Mouse (Mus musculus) forelimb bud, embryonic 11.5 days (tissue): ENCODE results near the gene Camp.
"Not testable (repeated sequence)": the region's sequence is repeated elsewhere in the genome, so short reads cannot be mapped to it uniquely, and the experiment has no call there.

Experiments
- DNase-seq: peaks from one replicate; pipeline ENCODE4 v3.0.0-alpha.2; 2012; ENCODE audit warnings: low read depth, low spot score

Gene Camp

DNA sequence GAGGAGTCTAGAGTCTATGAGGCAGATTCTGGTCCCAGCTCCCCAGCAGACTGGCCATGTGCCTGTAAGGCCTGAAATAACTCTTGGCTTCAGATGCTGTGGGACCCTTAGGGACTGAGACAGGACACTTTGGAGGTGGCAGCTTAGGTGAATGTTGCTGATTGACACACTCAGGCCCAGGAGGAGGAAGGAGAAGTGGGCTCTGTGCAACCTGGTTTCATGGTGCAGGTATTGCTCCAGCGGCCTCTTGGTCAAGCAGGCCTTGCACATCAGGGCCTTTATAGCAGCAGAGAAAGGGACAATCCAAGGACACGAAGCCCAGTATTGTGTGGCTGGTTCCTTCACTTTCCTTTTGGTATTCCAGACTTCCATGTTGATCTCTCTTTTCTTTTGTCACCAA, 4.9 kb upstream of the Camp start:
- no peak for DNase-seq

DNA sequence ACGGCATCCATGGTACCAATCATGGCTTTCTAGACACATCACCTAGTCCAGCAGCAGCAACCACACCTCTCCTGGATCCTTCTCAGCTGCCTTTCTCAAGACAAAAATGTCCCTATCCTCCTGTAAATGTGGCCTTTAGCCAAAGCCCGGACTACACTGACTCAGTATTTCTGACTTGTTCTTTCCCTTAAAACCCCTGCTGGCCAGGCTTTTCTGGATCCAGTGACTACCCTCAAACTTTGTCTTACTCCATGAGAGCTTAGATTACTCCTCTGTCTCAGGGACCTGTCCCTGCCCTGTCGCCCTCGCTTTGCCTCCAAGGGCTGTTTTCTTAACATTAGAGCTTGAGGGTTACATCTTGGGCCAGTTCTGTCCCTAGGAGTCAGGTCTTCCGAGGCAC, 682 bp upstream of the Camp start:
- DNase-seq: no peak

DNA sequence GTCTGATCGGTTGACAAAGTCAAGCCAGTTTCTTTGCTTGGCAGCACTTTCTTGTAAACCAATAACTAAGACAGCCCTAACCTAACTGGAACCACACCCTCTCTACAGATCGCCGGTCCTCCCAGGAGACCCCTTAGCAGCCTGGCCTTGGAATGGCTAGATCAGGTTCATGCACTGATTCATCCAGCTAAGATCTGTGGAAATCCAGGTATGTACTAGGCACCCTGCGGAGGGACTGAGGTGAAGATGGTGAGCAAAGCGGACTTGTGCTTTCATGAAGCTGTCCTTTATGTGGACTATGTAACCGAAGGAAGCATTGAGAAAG, 16.4 kb downstream of the Camp start:
- DNase-seq: no peak

DNA sequence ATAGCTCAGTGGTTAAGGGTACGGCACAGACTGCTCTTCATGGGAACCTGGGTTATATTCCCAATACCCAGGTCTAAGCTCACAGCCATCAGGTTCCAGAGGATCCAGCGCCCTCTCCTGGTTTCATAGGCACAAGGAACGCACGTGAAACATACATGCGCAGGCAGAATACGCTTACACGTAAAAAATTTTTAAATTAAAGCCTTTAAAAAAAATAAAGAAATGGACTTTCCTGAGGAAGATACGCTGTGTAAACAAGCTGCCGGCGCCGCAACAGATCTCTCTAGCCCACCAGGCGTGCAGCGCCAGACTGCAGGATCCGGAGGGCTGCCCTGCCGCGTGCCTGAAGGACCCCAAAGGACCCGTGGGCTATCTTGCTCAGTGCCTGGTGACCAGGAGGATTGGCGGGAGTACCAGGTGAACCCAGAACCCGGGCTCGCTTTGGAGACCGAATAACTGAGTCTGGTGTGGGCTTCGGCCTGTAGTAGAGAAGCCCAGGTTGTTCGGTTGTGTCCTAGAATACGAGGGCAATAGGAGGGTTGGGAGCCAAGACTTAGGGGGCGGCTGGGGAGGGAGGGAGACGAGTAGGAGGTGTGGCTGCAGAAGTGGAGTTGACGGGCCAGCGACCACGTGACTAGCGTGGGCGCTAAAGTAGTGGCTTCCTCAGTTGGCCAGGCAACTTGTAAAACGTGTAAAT, 16.9 kb downstream of the Camp start, which contains the start of gene Nme6:
TSS of gene Nme6 (plus strand) at position 359 of the 697 bp plus-strand sequence.
- DNase-seq: peak; percentile 90

DNA sequence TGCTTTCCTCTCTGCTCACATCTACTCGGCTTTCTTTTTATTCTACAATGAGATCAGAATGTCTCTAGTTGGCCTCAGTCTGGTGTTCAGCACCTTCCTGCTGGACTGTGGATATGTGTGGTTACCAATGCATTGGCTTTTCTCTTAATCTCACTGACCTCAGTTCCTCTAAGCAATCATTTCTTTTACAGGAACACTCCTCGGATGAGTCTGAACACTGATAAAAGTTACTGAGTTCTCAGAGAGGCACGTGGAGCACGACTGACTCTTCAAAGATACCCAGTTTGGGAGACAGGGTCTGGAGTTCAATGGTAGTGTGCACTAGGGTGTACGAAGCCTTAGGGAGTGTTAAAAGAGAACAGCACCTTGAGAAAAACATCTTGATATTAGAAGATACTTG, 23.2 kb downstream of the Camp start:
- no peak for DNase-seq

DNA sequence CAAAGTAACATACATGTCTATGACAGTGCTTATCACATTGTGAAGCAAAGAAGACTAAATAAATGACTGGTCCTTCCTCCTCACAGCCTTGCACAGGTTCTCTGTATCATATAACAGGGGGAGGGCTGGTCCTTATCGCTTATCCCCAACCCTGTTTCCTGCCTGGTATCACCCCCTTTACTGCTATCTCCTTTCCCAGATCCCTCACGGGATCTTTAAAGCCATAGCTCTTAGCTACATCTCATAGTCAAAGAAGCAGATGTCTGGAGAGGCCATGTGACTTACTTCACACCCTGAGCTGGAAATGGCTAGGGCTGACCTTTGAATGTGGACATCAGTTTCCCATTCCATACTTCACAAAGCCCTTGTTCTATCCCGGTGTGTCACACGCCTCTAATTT, 23.7 kb downstream of the Camp start:
- DNase-seq: no peak

DNA sequence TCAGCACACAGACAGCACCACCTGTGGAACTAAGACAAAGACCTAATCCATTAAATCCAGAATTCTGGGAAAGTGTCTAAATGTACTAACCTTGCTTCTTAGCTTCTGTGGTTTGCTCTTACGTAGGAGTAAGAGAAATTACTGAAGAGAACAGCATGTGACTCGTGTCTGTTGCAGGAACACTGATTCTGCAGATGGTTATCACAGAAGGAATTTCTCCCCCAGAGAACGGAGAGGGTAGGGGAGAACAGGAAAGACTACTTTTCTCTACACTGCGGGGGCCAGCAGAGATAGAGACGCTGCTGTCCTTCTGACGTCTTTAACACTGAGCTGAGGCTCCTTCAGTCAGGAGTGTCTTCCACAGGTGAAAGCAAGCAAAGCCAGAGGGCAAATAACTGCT, 33.1 kb downstream of the Camp start:
- no peak for DNase-seq

DNA sequence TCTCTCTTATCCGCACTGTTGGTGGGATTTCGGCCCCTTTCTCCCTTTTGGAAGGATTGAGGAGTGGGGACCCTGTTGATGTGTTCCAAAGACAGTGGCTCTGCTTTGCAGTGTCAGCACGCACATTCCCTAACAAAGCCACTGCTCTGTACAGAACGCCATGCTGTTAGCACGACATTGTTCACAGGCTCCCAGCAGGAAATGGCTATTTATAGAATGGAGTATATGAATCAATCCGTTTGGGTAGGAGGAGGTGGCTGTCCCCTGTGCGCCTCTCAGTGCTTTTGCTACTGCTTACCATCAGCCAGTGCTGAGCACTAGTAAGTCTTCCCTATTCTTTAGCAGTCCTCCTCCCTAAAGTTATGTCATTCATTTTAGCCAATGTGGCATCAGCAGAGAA, 36.0 kb downstream of the Camp start:
- no peak for DNase-seq

DNA sequence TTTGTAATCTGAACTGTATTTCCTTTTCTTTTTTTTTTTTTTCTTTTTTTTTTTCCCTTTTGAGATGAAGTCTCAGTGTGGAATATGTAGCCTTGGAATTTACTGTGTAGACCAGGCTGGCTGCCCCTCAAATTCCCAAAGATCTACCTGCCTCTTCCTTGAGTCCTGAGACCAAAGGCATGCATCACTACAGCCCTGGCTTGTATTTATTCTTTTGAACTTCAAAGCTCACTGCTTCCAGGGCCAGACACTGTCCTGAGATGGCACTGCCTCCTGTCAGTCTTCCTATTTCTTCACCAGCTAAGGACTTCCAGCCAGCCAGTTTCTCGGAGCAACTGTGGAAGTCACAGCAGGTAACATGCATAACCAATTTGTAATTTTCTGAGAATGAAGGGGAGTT, 37.4 kb downstream of the Camp start, which contains the start of gene Spink8:
TSS of gene Spink8 (plus strand) at position 301 of the 400 bp plus-strand sequence.
- no peak for DNase-seq

DNA sequence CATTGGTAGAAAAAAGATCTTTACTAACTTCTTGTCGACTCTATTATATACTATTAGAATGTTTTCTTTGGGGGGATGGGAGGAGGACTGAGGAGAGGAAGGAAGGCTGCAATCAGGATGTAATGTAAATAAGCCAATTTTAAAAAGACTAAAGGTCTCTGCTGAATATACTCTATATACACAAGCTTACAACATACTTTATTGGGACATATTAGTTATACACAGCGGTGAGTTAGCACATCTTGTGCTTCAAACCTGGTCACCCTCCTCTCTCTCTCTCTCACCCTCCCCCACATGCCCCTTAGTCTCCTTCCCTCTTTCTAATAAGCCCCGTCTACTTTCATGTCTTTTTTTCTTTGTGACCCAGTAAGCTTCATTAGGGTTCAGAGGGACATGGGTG, 41.5 kb downstream of the Camp start:
- no peak for DNase-seq

DNA sequence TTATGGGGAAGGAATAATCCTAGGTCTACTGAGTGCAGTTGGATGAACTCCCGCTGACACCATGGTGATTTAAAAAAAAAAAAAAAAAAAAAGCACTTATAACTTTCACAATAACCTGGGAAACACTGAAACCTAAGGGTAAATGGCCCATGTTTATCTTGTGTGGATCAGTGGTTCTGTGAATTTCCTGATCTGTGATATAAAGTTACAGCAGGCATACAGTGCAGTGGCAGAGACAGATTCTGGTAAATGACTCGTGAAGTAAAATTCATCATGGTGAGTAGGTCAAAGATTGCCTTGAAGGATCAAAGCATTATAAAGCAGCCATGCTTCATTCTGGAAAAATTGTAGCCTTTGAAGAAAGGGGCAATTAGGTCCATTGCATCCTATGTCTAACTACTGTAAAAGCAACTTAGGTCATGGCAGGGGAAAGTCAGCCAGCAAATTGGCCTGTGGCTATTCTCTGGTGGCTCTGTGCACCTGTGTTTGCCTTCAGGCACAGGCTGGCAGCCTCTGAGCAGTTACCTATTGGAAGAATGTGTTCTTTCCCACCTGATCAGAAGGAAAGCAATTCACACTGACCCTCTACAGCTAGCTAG, 42.6 kb downstream of the Camp start:
- DNase-seq: no peak

DNA sequence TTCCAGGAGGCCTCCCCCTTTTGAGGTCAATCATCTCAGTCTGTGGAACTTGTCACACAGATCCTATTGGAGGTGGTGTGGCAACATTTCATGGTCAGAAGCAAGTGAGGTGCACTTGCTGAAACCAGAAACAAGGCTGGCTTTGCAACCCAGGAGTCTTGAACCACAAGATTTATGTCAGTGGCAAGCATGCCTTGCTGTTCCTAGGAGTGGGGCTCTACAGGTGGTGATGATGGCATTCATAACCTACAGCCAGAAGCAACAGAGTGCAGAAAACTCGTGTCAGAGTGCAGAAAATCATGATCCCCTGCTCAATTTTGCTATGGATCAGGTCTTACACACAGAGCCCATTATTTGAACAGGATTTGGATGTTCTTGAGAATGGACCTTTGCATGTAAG, 43.2 kb downstream of the Camp start:
- no peak for DNase-seq

DNA sequence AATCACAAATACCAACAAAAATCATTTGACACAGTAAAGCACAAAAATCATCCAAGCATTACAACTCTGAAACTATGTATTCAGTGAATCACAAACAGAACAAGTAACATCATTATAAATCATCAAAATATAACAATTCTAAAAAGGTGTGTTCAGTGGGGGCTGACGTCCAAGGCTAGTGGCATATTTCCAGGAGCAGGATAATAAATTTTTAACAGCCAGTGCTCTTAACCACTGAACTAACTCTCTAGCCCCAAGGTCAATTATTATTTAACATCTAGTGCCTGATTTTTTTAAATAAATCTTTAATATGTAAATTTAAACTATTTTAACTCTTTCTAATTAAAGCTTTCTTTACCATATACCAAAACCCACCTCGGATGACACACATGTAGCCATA, 43.8 kb downstream of the Camp start:
- DNase-seq: not testable (repeated sequence)

DNA sequence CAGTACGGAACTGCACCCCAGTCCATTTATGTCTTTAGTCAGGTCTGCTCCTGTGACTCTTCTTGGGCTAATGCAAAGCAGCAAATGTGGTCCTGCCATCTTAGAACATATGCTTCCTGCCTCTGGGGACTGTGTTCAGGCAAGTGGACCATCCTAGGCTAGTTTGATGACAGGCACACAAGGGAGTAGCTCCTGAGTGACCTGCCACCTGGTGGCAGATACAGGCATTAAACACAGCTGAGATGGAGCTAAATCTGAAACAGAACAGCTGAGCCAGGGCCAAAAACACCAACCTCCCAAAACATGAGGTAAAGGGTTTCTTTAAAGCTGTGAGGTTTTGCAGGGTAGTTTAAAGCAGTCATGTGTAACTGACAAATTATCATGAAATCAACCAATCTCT, 51.4 kb downstream of the Camp start:
- DNase-seq: peak; percentile 8
